Mouse (Mus musculus): ENCODE measurements around the gene Gipc3.

GRCm38 (mm10) chr10:81355533-81355932 is 12.5 kb upstream of the Gipc3 start:
- TF ChIP-seq CTCF (IDR thresholded peaks at IDR 0.05; ENCODE audit: extremely low read depth, insufficient read length, insufficient replicate concordance, low read depth, low read length) = no peak
- no peak for TF ChIP-seq POLR2A (IDR thresholded peaks at IDR 0.05; ENCODE audit: low read depth, low read length)
